Mouse (Mus musculus): ENCODE measurements at regions not wholly inside any gene's neighbourhood (a gene's known extent, or its start where the extent isn't known, plus 50 kb on each side); places are given as distances from the start of the nearest gene placed in this dataset.

GRCm38 (mm10) chr2:147690506-147691208 is 328.9 kb downstream of the Pax1 start:
- no peak for DNase-seq

DNA sequence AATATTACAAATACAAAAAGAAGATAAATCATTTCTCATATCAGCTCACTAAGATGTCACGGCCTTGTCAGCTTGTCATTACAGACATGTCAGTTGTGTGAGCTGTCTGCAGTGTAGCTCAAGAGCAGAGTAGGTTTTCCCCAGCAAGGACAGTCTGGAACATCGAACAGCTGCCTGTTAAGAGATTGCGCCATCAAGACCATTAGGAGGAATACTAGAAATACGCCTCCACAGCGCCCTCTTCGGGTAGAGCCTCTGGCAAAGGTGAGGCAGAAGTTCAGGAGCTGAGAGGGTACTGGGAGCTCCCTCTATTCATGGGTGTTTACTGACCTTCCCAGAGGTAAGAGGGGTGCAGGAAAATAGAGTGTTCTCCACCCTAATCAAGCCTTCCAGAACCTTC is 327.0 kb downstream of the Pax1 start:
- peak; percentile 21 for DNase-seq

DNA sequence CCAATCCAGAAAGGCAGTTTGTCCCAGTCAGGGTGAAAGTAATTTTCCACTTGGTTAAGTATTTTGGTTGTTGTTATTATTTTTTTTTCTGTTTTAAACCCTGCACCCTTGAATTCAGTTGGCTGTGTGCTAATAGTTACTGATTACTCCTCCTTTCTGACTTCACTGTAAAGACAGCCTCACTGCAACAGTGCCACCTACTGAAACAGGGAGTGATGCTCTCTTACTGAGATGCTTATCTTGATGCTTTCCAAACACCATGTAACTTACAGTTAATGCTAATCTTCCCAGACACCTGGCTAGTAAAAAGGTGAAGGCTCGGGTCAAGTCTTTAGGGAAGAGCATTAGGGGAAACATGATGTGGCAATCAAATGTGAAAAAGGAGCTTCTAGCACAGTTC is 294.9 kb downstream of the Pax1 start:
- DNase-seq = no peak

- DNase-seq = no peak
These were observed 288.5 kb downstream of the Pax1 start for GRCm38 (mm10) chr2:147650229-147650628.

DNA sequence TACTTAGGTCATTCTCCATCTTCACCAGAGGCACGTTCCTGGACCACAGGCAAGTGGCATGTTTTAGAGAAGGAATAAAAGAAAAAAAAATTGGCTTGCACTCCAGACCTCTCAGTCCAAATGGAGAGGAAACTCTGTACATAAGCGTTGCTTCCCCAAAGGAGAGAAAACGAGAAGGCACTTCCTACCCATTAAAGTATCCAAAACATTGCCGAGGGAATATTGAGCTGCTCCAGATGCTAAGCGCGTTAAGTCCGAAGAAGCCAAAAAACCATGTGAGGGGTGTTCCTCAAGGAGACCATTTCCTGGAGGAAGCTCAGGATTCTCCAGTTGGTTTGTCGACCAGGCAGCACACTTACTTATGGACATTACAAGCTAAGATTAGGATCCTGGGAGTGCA is 286.2 kb downstream of the Pax1 start:
- DNase-seq = no peak

DNA sequence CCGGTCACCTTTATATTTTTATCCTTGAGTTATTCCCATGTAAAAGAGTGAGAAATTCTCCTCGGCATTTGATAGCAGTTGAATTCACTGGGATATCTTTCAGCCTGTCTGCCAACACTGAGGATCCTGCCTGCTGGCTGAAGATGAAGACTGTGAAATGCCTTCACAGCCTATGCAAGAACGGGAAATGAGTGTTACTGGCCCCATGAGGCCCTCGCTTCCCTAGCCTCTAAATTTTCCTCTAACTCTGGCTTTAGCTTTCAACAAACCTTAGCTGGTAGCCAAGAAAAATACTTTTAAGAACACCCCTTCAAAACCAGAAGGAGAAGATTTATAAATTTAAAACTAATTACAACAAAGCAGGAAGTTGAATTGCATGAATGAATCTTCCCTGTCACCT is 285.8 kb downstream of the Pax1 start:
- DNase-seq = no peak

DNA sequence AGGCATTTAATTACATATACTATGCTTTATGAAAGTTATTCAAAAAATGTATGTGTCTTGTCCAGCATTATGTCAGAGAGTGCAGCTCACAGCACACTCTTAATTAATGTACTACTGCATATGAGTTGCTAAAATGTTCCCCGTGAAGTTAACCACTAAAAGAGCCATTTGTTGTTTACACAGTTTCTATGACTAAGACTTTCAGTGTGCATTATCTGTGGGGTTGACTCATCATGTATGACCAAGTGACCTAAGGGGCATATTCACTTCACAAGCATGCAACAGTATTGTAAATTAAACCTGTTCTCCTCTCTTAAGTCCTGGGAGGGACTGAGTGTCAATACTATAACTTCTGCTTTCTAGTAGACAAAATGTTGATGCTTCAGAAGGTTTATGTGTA is 276.2 kb downstream of the Pax1 start:
- DNase-seq = no peak

- DNase-seq = no peak
These were observed 271.0 kb downstream of the Pax1 start for GRCm38 (mm10) chr2:147632737-147633136.

DNA sequence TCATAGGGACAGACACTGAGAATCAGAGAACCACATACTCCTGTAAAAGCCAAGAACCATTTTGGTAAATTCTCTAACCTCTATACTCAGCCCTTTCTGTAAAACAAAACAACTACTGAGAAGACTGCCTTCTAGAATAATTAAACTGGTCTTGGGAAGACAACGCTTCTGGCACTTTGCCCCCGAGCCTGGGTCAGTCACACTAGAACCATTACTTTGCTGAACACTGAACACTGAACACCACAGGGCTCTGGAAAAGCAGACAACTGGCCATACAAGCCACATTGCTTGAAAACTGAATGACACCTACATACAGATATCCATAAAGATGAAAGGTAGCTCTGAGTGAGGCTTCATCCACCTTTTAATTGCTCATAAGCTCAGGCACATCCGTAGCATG is 268.0 kb downstream of the Pax1 start:
- no peak for DNase-seq

DNA sequence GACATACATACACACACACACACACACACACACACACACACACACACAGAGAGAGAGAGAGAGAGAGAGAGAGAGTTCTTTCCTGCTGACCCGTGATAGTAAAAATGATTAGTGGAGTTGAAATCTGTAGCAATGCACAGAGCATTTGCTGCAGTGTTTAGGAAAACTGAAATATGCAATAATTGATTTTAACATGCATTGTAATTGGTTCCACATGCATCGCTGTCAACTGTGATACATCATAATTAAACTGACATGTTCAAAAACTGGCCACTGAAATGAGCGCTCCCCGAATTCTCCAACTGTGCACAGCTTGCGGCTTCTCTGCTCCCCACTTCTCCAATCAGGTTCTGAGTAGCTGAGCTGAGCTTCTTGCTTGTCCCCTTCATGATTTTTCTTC is 265.4 kb downstream of the Pax1 start:
- no peak for DNase-seq

- DNase-seq = no peak
These were observed 261.4 kb downstream of the Pax1 start for GRCm38 (mm10) chr2:147623116-147623515.

- DNase-seq = no peak
These were observed 256.1 kb downstream of the Pax1 start for GRCm38 (mm10) chr2:147617849-147618248.

DNA sequence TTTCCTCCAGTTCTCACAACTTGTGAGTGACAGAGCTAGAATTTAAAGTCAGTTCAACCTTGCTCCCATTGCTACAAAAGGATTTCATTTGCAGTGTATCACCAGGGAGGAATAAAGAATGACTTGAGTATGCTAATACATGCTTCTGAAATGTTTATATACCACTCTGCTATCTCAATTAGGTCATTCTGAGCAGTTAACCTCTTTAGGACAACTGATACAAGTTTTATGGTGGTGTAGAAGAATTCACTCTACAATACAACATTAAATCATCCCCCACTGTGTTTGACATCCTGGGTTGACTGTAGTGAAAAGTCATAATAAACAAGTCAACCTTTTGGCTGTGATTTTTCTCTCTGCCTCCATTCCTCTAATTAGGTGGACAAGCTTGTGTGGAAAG is 248.6 kb downstream of the Pax1 start:
- DNase-seq = no peak

- DNase-seq = no peak
These were observed 239.9 kb downstream of the Pax1 start for GRCm38 (mm10) chr2:147601639-147602038.

- DNase-seq = no peak
These were observed 210.7 kb downstream of the Pax1 start for GRCm38 (mm10) chr2:147572413-147572812.

DNA sequence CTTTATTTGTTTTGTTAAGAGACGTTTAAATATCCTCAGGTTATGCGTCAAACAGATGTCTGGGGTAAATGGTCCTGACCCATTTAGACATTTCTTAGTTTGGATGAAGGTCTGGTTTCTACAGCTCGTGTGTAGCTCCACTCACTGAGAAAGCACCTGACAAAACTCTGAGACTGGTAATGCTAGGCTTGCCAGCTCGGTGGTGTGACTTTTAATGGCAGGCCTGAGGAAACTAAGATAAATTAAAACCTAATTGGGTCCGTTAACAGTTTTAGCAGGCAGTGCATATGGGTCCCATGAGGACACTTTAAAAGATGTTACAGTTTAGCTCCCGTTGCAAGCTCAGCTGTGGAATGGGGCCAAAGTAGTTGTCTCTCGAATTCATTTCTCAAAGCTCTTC is 199.5 kb downstream of the Pax1 start:
- no peak for DNase-seq

DNA sequence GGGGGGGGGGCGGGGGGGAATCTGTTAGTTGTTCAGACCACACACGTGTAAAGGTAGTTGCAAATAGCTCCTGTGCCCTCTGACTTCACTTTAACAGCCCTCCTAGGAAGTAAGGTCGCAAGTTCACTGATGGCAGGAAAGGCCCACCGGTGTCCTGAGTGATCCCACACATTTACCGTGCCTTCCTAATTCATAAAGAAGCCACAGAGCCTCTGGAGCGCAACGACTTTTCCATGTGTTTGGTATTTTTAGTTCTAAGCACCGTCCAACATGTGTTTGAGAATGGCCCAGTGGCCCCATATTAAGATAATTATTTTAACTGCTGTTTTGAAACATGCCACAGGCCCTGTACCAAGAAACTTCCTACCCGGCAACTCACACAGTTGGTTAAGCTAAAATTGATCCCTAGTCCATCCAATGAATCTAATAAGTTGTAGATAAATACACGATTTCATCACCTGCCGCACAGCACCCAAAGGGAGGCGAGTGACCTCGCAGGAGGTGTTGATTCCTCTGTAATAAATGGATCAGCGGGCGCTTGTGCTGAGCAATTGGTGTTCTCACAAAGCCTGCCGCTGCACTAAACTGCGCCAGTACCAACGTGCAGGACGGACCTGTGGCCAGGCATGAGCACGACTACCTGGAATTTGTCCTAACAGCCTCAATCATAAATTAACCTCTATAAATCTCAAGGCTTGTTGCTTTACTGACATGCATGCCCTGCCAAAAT is 198.9 kb downstream of the Pax1 start:
- DNase-seq = no peak

DNA sequence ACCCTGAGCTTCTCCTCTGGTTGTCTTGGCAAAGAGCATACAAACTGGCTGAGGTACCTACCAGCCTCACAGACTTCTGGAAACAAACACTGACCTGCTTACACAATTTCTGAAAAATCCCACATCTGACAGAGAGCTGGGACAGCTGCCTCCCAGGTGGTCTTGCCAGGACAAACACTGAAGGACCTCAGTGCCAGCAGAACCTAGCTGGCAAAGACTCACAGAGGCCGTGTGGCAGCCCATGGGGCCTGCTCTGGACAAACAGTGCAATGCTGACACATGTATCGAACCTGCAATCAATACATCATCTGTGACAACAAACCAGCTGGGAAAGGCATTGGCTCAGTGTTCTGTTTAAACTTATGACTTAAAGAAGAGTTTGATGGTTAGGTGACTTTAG is 167.4 kb downstream of the Pax1 start:
- no peak for DNase-seq

GRCm38 (mm10) chr2:147515436-147515835 is 153.7 kb downstream of the Pax1 start:
- DNase-seq = no peak

GRCm38 (mm10) chr2:147514748-147515147 is 153.0 kb downstream of the Pax1 start:
- DNase-seq = no peak

DNA sequence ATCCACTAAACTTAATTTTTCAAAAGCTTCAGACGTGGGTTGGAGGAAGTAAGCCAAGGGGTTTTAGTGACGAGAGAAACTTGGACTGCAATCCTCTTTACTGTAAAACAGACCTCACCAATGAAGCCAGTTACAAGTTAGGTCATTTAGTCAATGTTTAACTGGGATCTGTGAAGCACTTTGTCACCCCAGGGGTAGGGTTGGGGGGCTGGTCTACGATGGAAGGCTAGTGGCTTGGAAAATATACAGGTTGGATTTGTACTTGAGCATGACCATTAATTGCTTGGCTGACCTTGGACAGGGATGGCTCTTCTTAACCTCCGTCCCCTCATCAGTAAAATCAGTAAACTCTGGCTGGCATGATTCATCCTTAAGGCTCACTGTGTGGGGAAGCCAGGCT is 142.2 kb downstream of the Pax1 start:
- DNase-seq = no peak

- no peak for DNase-seq
These were observed 137.0 kb downstream of the Pax1 start for GRCm38 (mm10) chr2:147498731-147499130.

- DNase-seq = no peak
These were observed 94.2 kb downstream of the Pax1 start for GRCm38 (mm10) chr2:147455932-147456331.

DNA sequence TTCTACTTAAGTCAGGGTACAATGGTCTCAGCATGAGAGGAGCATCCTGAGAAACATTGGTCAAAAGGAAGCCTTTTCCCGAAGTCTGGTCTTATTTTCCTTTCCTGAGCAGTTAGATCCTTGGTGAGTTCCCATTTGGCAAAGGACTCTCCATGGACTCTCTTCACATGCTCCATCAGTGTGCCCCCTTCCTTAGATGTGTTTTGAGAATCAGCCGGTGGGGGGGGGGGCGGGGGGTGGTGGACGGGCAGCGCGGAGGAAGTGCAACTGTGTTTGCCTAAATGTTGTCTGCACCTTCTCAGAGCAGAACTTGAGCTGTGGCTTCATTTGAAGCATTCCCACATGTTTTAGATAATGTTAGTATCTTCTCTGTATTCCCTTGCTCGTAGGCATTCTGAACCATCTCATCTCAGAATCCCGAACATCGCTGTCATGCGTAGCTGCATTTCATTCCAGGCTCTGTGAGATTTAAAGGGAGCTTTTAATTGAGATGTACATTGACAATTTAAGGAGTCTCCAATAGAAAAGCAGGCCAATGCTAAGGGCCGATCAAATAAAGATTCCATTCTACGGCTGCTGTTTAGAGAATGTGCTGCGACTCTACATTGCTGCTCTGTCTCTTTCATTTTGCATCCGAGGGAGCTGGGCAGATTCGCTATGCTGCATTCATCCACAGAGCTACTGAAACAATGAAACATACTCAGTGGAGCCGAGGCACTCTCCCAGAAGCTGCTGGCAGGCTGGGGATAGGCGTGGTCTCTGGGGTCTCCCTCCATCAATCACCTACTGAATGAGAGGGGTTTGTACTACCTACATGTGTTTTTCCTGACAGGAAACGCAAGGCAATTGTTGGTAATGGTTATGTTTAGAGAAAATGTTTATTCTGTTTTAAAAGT is 92.9 kb downstream of the Pax1 start:
- DNase-seq = no peak

All from thymus, postnatal 4 days (tissue).